Mouse (Mus musculus) adipocyte (in vitro differentiated cells): ENCODE measurements at regions not wholly inside any gene's neighbourhood (a gene's known extent, or its start where the extent isn't known, plus 50 kb on each side); places are given as distances from the start of the nearest gene placed in this dataset.

Experiments
- DNase-seq: peaks from one replicate; pipeline ENCODE4 v3.0.0-alpha.2; 2016; ENCODE audit warnings: low spot score

DNA sequence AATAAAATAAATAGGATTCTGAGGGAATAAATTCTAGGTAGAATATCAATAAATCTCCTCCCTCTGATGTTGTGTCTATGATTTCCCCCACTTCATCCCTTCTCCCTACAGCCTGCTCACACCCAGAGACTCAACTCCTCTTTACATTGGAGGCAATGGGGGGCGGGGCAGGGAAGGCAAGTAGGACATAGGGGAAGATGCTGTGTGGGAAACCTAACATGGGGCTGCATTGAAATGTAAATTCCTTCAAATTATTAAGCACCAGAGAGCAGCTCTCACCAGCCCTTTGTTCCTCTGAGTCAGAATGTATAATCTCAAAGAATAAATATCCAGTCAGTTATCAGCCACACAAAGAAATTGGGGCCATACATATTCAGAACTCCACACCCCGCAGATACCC, 91.6 kb downstream of the Nuf2 start:
- no peak for DNase-seq

DNA sequence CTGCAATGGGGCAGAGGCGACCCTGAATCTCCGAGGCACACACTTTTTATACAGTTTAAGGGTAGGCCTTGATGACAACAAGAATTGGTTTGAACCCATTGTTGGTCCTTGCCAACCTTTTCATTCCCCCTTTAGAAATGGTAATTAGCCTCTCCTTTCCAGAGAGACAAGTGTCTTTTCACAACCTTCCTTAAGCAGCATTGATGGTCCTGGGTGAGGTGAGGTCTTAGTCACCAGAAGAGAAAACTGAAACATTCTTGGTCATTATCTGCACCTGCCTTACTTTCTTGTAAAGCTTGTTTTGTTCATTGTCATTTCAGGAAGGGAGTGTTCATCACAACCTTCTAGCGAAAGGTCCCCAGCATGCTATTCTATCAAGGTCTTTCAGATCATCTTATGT, 93.3 kb downstream of the Nuf2 start:
- no peak for DNase-seq

DNA sequence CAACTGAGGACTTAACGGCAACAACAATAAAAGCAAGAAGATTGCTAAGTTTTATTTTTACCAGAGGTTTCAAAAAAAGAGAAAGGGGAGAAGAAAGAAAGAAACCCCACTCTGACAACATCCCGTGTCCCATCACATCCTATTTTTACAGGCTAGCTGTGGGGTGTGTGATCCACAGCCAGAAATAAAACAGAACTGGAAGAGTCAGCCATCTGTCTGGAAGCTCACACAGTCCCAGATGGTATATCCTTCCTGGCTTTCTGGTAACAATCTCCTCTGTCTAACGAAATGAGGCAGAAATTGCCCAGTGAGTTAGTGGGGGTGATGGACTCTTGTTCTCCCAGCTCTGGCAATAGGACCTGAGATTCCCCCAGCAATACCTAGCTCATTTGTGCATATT, 108.9 kb downstream of the Nuf2 start:
- DNase-seq, result no peak

DNA sequence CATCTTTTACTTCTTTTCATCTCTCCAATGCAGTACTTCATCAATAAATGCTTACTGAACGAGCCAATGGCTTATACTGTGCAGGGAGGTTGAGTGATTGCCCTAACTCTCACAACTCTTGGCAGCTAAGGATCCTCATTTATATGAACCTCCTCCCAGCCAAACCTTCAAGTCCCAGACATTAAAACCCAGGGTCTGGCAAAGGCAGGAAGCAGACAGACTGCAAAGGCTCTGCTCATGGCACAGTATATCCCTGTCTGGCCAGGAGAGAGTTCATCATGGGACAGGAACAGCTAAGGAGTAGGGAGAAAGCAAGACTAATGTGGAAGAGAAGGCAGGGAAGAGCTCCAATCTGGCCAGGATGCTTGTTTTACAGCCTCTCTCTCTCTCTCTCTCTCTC, 109.6 kb downstream of the Nuf2 start:
- DNase-seq, result no peak

DNA sequence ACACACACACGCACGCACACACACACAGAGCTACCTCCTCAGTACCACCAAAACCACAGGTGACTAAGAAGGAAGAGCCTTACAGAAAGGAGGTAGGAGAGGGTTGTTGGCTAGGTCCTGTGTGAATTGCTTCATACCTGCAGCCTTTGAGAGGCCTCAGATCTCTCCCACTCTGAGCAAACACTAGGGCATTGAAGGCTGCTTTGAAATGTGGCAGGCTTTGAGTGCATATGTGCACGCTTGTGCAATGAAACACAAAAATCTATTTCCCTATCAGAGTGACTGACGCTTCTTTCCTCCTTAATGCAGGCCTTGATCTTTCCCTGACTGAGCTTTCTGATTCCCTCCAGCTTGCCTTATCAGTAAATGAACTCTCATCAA, 112.6 kb downstream of the Nuf2 start:
- no peak for DNase-seq

DNA sequence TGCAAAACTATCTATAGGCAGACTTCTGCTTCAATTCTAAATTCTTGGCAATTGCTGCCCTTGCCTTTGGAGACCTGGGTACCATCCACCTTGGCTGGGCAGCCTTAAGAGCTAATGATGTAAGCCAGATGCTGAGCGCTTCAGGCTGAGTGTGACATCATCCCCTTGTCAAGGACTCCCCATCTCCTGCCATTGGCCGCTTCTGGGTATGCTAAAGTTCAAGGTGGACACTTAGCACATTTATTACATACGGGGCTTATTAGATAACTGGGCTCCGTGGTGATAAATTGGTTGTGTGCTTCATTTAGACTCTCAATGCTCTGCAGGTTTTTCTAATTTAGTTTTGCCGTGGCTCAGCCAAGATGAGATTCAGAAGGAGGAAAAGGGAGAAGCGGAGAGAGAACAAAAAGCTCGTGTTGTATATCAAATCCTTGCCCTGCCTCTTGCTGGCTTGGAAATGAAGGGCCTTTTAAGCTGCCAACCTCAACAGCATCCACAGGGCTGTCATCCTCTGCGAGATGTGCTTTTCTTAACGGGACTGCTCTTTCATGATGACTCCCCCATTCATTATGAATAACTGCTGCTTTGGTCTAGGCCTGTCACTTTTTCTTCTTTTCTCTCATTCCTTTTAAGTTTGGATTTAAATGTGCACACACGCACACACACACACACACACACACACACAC, 113.1 kb downstream of the Nuf2 start:
- DNase-seq, result no peak

DNA sequence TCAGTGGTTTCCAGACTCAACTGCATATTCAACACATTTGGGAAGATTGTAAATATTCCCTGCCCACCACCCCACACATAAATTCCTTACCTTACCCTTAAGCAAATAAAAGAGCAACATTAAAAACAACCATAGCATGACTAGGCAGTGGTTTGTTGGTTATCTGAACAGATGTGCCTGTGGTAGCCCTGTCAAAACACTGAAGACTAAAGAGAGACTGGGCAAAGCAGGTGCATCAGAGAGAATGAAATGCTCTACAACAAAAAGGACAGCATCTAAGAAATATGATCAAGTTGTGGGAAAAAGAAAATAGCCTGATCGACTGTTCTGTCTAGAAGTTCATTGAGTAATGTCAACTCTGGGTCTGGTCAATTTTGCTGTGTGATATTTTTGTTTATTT, 114.6 kb downstream of the Nuf2 start:
- DNase-seq, result no peak

DNA sequence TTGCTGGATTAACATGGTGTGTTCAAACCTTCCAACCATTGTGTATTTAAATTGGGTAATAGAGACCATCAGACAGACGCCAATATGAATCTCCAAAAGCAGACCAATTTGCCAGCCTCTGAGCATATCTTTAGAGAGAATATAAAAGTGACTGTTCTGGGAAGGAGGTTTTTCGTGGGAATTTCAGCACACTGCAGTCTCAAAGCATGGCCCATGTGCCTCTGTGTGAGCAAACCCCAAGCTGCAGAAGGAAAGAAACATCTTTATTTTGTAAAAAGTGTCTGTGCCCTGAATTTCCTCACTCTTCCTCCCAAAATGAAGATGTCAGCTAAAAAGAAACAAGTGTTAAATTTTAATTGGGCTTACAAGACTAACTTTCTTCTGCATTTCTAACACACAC, 123.1 kb downstream of the Nuf2 start:
- DNase-seq, result no peak

DNA sequence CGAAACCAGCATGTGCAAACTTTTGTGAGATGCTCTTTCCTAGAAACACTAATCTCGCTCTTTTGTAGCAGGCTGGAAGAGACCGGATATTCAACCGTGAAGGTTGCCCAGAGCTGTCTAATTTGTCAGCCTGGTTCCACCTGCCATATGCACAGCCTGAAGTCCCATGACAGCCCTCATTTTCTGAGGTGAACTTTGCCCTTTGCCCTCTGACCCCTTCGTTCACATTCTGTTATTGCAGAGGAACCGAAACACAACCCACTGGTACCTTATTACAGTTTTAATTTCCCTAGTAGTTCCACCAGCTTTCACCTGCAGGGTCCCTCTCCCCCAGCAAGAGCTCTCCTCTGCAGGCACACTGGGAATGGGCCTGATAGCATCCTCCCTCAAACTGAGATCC, 130.4 kb downstream of the Nuf2 start:
- DNase-seq, result no peak

DNA sequence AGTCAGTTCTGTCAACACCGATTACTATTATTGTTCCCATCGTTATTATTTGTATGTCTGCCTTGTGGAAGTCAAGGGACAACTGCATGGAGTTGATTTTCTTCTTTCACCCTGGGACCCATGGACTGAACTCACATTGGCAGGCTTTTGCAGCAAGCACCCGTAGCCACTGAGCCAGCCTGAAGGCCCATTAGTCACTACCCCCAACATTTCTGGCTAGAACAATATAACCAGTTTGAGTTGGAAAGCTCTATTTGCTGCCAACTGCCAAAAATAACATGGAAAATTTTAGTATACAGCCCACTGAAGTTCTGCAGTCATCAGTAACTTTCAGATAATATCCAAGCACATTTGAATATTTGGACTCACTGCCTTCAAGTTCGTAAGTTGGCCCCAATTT, 133.9 kb downstream of the Nuf2 start:
- DNase-seq, result no peak

DNA sequence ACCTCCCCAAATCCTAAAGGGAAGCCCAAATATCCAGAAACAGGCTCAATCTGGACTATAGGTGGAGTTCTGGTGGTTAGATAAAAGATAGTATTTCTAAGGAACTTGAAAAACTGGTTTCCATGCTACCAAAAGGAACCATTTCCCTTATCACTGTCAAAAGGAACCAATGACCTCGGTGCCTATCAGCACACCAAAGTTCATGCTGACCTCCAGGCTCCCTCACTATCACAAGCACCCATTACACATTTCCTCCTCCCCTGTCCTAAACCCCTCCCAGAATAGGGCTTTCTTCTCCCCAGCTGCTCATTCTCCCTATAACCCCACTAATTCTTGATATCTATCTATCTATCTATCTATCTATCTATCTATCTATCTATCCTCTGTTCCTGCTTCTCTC, 144.2 kb downstream of the Nuf2 start:
- DNase-seq, result no peak

DNA sequence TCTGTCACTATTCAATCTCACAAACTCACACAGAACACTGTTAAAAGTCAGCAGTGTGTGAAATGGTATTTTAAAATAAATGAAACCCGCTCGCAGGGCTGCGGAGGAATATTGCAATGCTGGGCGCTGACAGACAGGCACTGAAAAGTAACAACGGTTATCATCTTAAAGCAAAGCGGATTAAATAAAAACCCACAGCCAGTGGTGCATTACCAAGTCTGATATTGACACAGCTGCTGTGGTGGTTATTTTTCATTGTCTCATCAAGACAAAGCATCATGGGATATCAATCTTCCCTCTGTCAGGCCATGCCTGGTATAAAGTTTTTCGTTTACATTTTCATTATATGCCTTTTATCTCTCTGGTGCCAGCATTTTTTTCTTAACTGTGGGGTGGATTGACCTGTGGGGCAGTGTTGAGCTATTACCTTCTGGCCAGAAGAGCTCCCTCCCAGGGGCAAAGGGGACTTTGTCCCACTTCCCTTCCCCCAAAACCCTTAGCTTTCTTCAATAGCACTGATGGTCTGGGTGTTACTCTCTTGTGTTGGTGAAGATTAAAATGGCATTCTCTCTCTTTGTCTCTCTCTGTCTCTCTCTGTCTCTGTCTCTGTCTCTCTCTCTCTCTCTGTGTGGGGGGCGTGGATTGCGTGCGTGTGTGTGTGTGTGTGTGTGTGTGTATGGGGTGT, 145.4 kb downstream of the Nuf2 start:
- DNase-seq, result no peak

DNA sequence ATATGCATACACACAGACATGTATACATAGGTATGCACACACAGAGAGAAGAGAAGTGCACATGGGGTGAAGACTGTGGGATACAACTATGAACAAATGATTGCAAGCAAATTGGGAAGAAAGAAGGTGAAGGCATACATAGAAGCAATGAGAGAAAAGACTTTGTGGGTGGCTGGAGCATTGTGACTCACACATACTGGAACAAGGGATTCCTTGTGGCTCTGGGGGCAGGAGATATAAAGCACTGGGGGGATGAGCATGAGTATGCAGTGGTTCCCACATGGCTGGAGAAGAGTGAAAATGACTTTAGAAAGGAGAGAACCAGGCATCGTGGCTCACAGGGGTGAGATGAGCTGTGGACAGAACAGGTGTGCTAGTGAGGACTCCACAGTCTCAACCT, 156.6 kb downstream of the Nuf2 start:
- no peak for DNase-seq

DNA sequence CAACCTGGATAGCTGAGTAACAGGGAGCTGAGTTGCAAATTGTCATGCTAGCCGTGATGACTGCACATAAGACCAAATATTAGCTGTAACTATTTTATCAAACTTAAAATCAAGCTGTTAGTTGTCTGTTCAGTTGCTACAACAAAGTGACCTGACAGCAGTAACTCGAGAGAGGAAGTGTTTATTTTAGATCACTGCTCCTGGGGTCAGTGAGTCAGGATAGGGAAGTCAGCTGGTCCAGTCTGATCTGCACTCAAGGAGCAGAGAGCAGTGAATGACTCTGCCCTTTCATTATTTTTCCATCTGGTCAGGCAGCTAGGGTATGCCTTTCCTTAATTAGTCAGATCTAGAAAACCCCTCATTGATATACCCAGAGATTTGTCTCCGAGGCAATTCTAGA, 162.5 kb downstream of the Nuf2 start:
- no peak for DNase-seq

DNA sequence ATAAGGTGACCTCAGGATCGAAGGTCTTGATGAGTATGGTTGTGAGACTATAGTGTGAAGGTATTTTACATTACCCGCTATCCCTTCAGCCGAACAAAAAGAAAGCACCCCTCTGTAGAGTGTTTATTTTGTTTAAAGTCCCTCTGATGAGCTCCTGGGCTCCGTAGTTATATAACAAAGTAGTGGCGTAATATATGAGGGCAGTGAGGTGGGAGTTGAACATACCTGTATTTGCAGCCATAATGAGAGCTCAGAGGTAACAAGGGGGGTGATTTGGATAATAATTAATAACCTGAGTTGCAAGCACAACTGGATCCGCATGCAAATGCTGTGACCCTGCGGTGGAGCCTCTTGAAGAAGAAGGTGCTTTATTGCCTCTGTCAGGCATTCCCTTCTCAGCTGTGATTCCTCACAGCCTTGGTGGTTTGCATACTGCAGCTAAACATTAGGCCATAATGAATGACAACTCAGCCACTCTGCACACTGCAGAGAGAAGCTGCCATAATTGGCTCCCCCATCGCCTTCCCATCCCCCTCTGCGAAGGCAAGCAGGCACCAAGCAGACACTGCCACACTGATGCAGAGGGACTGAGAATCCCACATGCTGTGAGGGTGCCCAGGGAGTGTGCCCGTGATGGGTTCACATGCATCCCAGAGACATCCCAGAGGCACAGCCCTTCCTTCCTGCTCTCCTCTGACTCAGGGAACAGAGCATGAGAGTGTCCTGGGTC, 163.3 kb downstream of the Nuf2 start:
- DNase-seq, result no peak

DNA sequence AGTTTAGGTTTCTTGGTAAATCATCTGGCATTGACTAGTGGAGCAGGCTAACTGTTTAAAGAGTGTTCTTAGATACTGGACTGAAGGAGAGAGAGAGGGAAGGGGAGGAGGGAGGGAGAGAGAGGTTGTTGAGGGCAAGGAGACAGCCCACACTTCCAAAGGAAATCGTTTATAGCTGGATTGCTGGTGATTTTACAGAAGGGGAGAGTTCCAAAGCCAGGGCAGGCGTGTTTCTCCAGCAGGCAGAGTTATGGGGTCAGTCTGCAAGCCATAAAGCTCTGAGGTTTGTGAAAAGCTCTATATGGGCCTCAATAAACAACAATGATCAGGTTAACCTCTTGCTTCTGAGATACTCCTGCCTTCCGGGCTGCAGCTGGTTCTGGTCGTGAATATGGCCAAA, 163.9 kb downstream of the Nuf2 start:
- no peak for DNase-seq

DNA sequence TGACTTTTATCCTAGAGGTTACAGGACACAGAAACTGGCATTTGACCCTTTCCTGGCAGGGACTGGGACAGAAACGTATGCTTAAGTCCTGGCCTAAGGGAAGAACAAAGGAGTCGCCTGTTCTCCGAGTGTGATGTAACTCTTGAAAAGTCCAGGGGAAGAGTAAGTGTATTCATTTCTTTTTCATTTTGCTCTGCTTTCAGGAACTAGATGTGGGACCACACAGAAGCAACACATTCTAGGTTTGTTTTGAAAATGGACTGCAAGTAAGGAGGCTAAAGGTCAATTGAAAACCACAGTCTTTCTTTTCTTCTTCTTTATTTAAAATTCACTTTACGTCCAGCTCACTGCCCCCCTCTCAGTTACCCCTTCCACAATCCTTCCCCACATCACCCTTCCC, 168.7 kb downstream of the Nuf2 start:
- DNase-seq, result no peak

DNA sequence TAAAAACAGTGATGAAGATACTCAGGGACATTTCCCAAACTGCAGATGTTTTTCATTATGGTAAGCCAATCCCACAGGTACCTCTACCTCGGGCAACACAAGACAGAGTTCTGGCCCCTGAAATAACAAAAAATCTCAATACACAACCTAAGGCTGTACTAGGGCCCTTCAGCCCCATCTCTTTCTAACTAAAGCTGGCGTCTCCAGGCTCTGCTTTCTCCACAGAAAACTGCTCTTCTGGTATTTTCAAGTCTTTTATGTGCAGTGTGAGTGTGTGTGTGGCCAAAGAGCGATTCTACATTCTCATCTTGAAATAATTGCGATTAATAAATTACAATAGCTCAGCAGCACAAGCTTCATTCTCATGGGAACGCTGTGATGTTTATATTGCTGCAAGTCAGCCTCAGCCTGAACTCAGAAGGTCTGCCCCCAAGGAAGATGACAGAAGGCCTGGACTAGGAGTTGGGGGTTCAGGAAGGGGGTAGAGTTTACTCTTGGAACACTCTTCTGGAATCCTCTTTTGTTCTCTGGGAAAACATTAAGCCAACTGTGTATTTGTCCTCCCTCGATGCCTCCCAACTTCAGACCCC, 173.5 kb downstream of the Nuf2 start:
- DNase-seq, result no peak

DNA sequence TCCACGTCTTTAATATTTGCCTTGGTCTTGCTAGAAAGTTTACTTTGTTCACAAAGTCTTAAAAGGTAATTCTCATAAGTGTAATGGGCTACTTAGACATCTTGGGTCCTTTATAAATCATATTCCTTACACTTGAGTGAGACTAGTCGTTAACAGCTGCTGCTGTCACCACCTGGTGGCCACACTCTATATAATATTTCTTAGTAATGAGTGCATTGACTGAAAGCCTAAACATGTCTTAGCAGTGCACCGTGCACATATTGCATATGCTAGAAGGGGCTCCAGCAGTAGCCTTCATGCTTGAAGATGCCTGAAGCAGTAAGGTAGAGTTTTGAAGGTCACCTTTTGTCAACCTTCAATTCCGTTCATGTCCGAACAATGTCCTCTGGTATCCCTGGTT, 177.2 kb downstream of the Nuf2 start:
- DNase-seq, result peak; percentile 32

DNA sequence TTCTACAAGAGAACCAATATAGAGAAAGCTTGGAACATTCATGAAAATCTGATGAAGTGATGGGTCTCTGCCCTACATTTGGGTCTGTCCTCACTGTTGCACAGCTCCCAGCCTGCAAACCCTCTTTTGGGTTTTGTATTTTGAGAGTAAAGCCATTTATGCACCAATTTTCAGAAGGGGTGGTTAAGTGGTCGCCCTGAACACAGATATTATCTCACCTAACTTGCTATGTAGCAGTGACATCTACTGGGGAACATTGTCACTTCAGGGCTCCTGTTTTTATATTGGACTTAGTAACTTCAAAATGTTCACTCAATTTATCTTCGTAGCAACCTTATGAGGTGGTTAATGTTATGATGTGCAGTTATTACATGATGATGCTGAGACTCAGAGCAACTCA, 183.6 kb downstream of the Nuf2 start:
- DNase-seq, result peak; percentile 35

DNA sequence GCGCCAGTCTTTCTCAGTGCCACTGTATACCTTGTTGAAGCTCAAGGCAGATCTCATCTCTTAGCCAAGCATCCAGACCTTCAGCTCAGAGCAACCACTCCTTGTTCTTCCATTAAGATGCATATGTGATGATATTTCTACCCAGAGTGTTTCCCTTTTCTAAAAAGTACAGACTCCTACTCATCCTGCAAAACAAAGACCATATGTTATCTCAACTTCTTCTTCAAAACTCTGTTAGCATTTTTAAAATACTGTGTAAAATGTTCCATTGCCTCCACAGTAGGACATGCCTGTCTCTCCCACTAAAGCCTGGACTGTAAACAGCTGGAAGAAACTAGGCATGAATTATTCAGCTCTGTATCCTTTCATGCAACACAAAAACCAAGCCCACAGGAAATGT, 184.4 kb downstream of the Nuf2 start:
- DNase-seq, result no peak

DNA sequence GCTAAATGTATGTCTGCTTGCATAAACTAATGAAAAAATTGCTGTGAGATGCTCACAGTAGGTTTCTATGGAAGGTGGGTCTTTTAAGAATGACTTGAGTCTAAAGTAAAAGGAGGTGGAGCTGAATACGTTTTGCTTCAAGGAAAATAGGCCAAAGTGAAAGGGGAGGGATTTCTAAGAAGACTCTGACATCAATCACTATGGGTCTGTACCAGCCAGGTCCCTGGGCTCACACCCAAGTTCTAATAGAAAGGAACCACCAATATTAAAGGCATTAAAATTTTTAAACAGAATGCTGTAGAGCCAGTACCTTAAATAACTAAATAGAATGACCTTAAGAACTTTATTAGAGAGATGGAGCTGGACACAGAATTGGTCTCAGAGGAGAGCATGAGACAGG, 190.1 kb downstream of the Nuf2 start:
- DNase-seq, result peak; percentile 11

DNA sequence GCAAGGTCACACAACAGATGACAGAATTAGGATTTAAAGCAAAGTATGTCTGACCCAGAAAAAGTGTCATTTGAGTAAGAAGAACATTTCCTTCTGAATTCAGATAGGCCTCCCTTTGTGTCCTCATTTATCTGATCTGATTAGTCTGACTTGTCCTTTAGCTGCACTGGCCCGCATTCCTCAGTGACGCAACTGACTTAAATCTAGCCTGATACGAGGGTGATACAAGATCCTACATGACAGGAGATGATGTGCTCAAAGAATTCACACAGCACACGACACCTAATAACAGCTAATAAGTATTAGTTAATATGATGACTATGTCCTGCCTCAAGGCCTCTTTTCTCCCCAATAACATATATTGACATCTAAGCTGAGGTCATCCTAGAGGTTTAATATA, 192.8 kb downstream of the Nuf2 start:
- no peak for DNase-seq
